Mouse (Mus musculus) intestine, embryonic 16.5 days (tissue): ENCODE measurements around the gene Smarca4. TPM values are rescaled to one million over a fixed set of nuclear protein-coding genes. Genes with fewer than 3 reads are reported as not detected.
A peak's percentile ranks its signal among the peaks of the same experiment; 100 is the strongest.

Source experiments
- ATAC-seq: fragments of 200-750 bp; cut with Nextera tagmentation; 2 replicates; pipeline ENCODE4 v1.8.0; 2017; ENCODE audit warnings: moderate TSS enrichment, moderate library complexity
- H3K27ac ChIP-seq: fragments of 300-500 bp; sonication (generic); 2 replicates; pipeline ENCODE4 v1.5.1; 2014; ENCODE audit warnings: mild to moderate bottlenecking, low read length
- H3K27me3 ChIP-seq: fragments of 300-500 bp; sonication (generic); replicated peaks from 2 replicates; pipeline ENCODE4 v1.6.1; 2014; ENCODE audit warnings: low read length, control low read depth, mixed read lengths; ENCODE audit not compliant: control insufficient read depth, insufficient read depth
- H3K36me3 ChIP-seq: fragments of 300-500 bp; sonication (generic); 2 replicates; pipeline ENCODE4 v1.6.1; 2014; ENCODE audit warnings: low read length, control low read depth; ENCODE audit not compliant: control insufficient read depth, insufficient read depth
- H3K4me1 ChIP-seq: fragments of 300-500 bp; sonication (generic); 2 replicates; pipeline ENCODE4 v1.6.1; 2014; ENCODE audit warnings: low read length, control low read depth, mixed read lengths; ENCODE audit not compliant: control insufficient read depth, insufficient read depth
- H3K4me2 ChIP-seq: fragments of 300-500 bp; sonication (generic); 2 replicates; pipeline ENCODE4 v1.6.1; 2014; ENCODE audit warnings: low read depth, low read length, control low read depth
- H3K4me3 ChIP-seq: fragments of 300-500 bp; sonication (generic); 2 replicates; pipeline ENCODE4 v1.5.1; 2014; ENCODE audit warnings: mild to moderate bottlenecking, low read length
- H3K9ac ChIP-seq: fragments of 300-500 bp; sonication (generic); 2 replicates; pipeline ENCODE4 v1.6.1; 2014; ENCODE audit warnings: low read depth, low read length
- H3K9me3 ChIP-seq: fragments of 300-500 bp; sonication (generic); 2 replicates; pipeline ENCODE4 v1.6.1; 2016; ENCODE audit warnings: low read length, control low read depth; ENCODE audit not compliant: control insufficient read depth
- WGBS: fragments of 180-500 bp; shearing (Covaris S2); extraction: QIAGEN DNeasy Blood & Tissue Kit; methylation state at CpG from one replicate; pipeline ENCODE4 v1.1.7; 2014; 5-methylcytosine and 5-hydroxymethylcytosine counted together
- polyA plus RNA-seq: library from polyadenylated mRNA; unstranded; fragments of >200 nt; fragmentation: Nextera tagmentation; extraction: Ambion mirVana; gene quantifications from 2 replicates; pipeline ENCODE4 v1.2.1, GENCODE M21; 2015

Smarca4 gene
- polyA plus RNA-seq = 59.5 and 61.2 TPM in 2 replicates

GRCm38 (mm10) chr9:21615617-21616231, at the start of gene Smarca4:
Gene Smarca4, plus strand, starts transcription at chr9:21616169.
- peak within 1 kb of the TSS; percentile 71 for H3K4me2 ChIP-seq
- WGBS = under 1% methylated on average over 42 of the region's 45 CpGs
- H3K4me1 ChIP-seq = peaks cover 7% of the 10 kb centered on the region; the same call in 1 of the 2 replicates
- peak within 1 kb of the TSS; percentile 97 for H3K27ac ChIP-seq
- peak within 1 kb of the TSS; percentile 88 for H3K4me3 ChIP-seq
- peak within 1 kb of the TSS; percentile 94 for H3K9ac ChIP-seq
- H3K9me3 ChIP-seq = no peaks in the 10 kb centered on the region
- no peaks in the 10 kb centered on the region for H3K27me3 ChIP-seq
- H3K36me3 ChIP-seq = no peaks in the 10 kb centered on the region
- ATAC-seq = peak; percentile 97

- Histone ChIP-seq H3K4me2 (no peak overlapping the region), H3K4me1 (no peaks in the 10 kb centered on the region), H3K27me3 (no peaks in the 10 kb centered on the region), H3K4me3 (no peak overlapping the region), H3K27ac (no peak overlapping the region), H3K9ac (no peak overlapping the region), H3K9me3 (no peaks in the 10 kb centered on the region), H3K36me3 (0 out of 2 replicates have a peak, but pooled peaks cover 7% of the 10 kb centered on the region)
- no peak for ATAC-seq
- 88% methylated on average over 1 of the region's 1 CpGs for WGBS
Measured at GRCm38 (mm10) chr9:21566538-21566937, 49.4 kb upstream of the Smarca4 start.

DNA sequence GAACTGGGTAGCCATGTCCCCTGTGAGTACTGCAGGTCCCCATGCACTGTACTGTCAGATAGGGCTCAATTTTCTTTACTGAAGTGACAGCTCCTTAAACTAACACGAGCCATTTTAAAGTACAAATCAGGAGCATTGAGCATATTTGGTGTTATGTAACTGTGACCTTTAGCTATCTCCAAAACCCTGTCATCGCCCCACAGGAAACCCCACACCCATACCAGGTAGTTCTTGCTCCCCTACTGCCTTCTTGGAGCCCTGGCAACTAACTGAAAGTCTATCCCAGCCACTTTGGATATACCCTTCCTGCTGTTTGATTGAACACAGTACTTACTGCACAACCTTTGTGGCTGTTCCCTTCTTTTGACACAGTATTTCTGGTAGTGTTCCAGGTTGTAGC, 48.9 kb upstream of the Smarca4 start:
- WGBS = 86% methylated on average over 2 of the region's 2 CpGs
- Histone ChIP-seq H3K4me3 (no peak overlapping the region), H3K27me3 (no peaks in the 10 kb centered on the region), H3K4me2 (no peak overlapping the region), H3K9ac (no peak overlapping the region), H3K4me1 (no peaks in the 10 kb centered on the region), H3K9me3 (no peaks in the 10 kb centered on the region), H3K36me3 (0 out of 2 replicates have a peak, but pooled peaks cover 8% of the 10 kb centered on the region), H3K27ac (no peak overlapping the region)
- ATAC-seq = no peak

DNA sequence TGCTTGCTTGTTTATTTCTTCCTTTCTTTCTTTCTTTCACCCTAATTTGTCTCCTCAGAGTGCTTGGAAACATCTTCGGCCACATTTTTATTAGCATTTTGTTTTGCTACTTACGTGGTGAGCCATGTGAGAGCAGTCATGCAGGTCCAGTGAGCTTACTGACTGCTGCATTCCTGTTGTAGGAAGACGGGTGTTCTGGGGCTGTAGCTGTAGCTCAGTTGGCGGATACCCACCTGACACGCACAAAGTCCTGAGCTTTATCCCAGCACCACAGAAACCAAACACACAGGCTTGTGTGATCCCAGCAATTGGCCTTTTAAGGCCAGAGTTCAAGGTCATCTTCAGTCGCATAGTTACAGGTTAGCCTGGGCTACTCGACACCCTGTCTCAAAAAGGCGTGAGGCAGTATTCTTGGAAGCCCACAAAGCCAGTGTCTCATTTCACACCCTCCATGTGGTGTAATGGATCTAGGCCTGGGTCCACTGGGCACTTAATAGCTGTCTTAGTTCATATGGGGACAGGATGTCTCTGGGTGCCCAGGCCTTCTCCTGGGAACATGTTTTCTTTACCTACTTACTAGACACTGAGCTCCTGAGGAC, 47.2 kb upstream of the Smarca4 start:
- H3K9me3 ChIP-seq = no peaks in the 10 kb centered on the region
- H3K4me1 ChIP-seq = no peaks in the 10 kb centered on the region
- no peak for ATAC-seq
- H3K27me3 ChIP-seq = no peaks in the 10 kb centered on the region
- H3K36me3 ChIP-seq = 0 out of 2 replicates have a peak, but pooled peaks cover 8% of the 10 kb centered on the region
- no peak overlapping the region for H3K4me3 ChIP-seq
- H3K4me2 ChIP-seq = no peak overlapping the region
- no peak overlapping the region for H3K27ac ChIP-seq
- H3K9ac ChIP-seq = no peak overlapping the region
- WGBS = 83% methylated on average over 8 of the region's 8 CpGs

GRCm38 (mm10) chr9:21574012-21574801, 41.8 kb upstream of the Smarca4 start:
- H3K36me3 ChIP-seq = peaks cover 16% of the 10 kb centered on the region; the same call in 1 of the 2 replicates
- no peak overlapping the region for H3K27ac ChIP-seq
- no peak; the same call in 1 of the 2 replicates for ATAC-seq
- no peak overlapping the region for H3K9ac ChIP-seq
- H3K27me3 ChIP-seq = no peaks in the 10 kb centered on the region
- H3K4me3 ChIP-seq = no peak overlapping the region
- H3K4me2 ChIP-seq = no peak overlapping the region
- WGBS = 93% methylated on average over 8 of the region's 8 CpGs
- H3K9me3 ChIP-seq = no peaks in the 10 kb centered on the region
- H3K4me1 ChIP-seq = no peaks in the 10 kb centered on the region

GRCm38 (mm10) chr9:21575253-21575652, 40.7 kb upstream of the Smarca4 start:
- Histone ChIP-seq H3K4me3 (no peak overlapping the region), H3K27me3 (no peaks in the 10 kb centered on the region), H3K4me2 (no peak overlapping the region), H3K9me3 (no peaks in the 10 kb centered on the region), H3K4me1 (no peaks in the 10 kb centered on the region), H3K27ac (no peak overlapping the region), H3K36me3 (peaks cover 22% of the 10 kb centered on the region), H3K9ac (no peak overlapping the region)
- WGBS = 92% methylated on average over 10 of the region's 10 CpGs
- no peak for ATAC-seq

GRCm38 (mm10) chr9:21576286-21576685, 39.7 kb upstream of the Smarca4 start:
- Histone ChIP-seq H3K36me3 (peaks cover 17% of the 10 kb centered on the region), H3K4me1 (no peaks in the 10 kb centered on the region), H3K9ac (no peak overlapping the region), H3K4me2 (no peak overlapping the region), H3K27me3 (no peaks in the 10 kb centered on the region), H3K27ac (no peak overlapping the region), H3K9me3 (no peaks in the 10 kb centered on the region), H3K4me3 (no peak overlapping the region)
- WGBS = 100% methylated on average over 1 of the region's 1 CpGs
- ATAC-seq = peak; percentile 38; the same call in 1 of the 2 replicates

DNA sequence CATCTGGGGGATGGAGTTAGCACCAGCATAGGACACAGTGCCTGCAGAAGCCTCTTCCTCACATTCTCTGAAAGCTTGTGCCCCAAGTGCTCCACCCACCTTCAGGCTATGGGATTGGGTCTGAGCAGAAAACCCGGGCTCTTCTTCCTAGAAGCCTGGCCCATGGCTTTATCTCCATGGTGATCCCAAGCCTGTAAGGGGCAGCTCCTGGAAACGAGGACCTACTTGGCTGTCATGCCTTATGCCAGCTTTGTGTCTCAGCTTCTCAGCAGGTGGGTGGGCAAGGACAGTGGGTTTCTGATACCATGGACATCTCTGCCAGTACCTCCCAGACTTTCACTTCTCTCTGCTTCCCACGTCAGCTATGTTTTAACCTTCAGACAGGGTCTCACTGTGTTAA, 37.7 kb upstream of the Smarca4 start:
- Histone ChIP-seq H3K27me3 (no peaks in the 10 kb centered on the region), H3K4me3 (no peak overlapping the region), H3K4me2 (no peak overlapping the region), H3K4me1 (no peaks in the 10 kb centered on the region), H3K27ac (no peak overlapping the region), H3K36me3 (peaks cover 22% of the 10 kb centered on the region), H3K9ac (no peak overlapping the region), H3K9me3 (no peaks in the 10 kb centered on the region)
- WGBS = 70% methylated on average over 3 of the region's 3 CpGs
- ATAC-seq = no peak

DNA sequence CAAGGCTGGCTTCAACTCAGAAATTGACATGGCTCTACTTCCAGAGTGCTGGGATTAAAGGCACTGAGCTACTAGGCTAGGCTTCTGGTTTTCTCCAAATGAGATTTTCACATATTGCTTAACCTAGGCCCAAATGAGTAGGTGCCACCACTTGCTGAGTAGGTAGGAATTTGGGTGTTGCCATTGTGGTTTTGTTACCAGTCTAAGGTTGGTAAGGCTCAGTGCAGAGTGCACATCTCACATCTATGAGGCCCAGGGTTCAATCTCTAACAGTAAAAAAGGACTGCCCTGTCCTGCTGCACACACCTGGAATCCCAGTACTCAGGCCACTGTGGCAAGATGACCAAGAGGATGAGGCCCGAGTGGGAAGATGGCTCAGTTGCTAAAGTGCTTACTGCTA, 30.6 kb upstream of the Smarca4 start:
- Histone ChIP-seq H3K27ac (no peak overlapping the region), H3K36me3 (peaks cover 26% of the 10 kb centered on the region), H3K4me1 (no peaks in the 10 kb centered on the region), H3K4me3 (no peak overlapping the region), H3K4me2 (no peak overlapping the region), H3K9ac (no peak overlapping the region), H3K9me3 (no peaks in the 10 kb centered on the region), H3K27me3 (no peaks in the 10 kb centered on the region)
- 94% methylated on average over 1 of the region's 1 CpGs for WGBS
- ATAC-seq = no peak
